8 mouse cellular contexts compared by ENCODE assay signal in genomic region chr8:105990856-105991387, GRCm38 (mm10). TPM values are rescaled to one million over a fixed set of nuclear protein-coding genes. Genes with fewer than 3 reads are reported as not detected.
DNase-seq lines count a peak whose midpoint lies in the region; ATAC-seq and TF ChIP-seq lines count a peak whose summit lies in the region.

Dus2 (plus strand) TSS chr8:105991337.

- peak; percentile 73 for DNase-seq in G1E (ENCODE audit: low spot score)
- peak; percentile 81 for DNase-seq in cerebellum, adult 11 months
- peak; percentile 84 to 85 for DNase-seq in heart, postnatal 36 days
- peak; percentile 44 to 73 for DNase-seq in layer of hippocampus, adult 18-20 months (ENCODE audit: low spot score in 2 of 2)
- DNase-seq in ovary, adult 18-20 months (ENCODE audit: low spot score) = peak; percentile 58
- DNase-seq in thymus, postnatal 0 days (ENCODE audit: low spot score) = peak; percentile 86

- no peak within 1 kb of the TSS for H3K9ac ChIP-seq in forebrain, embryonic 15.5 days (replicated peaks)
- no peak within 1 kb of the TSS; the same call in 1 of the 2 replicates for H3K9ac ChIP-seq in lung, embryonic 15.5 days

- no peaks in the 10 kb centered on the region for H3K36me3 ChIP-seq in G1E (replicated peaks)
- H3K36me3 ChIP-seq in forebrain, embryonic 15.5 days = no peaks in the 10 kb centered on the region
- H3K36me3 ChIP-seq in lung, embryonic 15.5 days = no peaks in the 10 kb centered on the region

- intact Hi-C loops in heart, postnatal 36 days (cut with DNase I) = loop anchor here (1.0 to 2.0 kb wide), 3 partner anchors 31 to 124 kb away; no protein-coding TSS in a partner anchor

- peaks cover 15% of the 10 kb centered on the region for H3K4me1 ChIP-seq in G1E (ENCODE audit: insufficient read depth, low read depth, low read length)
- H3K4me1 ChIP-seq in forebrain, embryonic 15.5 days = 0 out of 2 replicates have a peak, but pooled peaks cover 3% of the 10 kb centered on the region
- H3K4me1 ChIP-seq in lung, embryonic 15.5 days = peaks cover 14% of the 10 kb centered on the region

- H3K27ac ChIP-seq in forebrain, embryonic 15.5 days (replicated peaks) = no peak within 1 kb of the TSS
- 0 out of 2 replicates have a peak within 1 kb of the TSS, but pooled peaks have one; percentile 2 for H3K27ac ChIP-seq in lung, embryonic 15.5 days

- WGBS in forebrain, embryonic 15.5 days = 8% methylated on average over 15 of the region's 15 CpGs
- 9% methylated on average over 15 of the region's 15 CpGs for WGBS in lung, embryonic 15.5 days

- H3K9me3 ChIP-seq in G1E (replicated peaks) = no peaks in the 10 kb centered on the region
- H3K9me3 ChIP-seq in forebrain, embryonic 15.5 days = no peaks in the 10 kb centered on the region
- no peaks in the 10 kb centered on the region for H3K9me3 ChIP-seq in lung, embryonic 15.5 days

- peak; percentile 40; the same call in 1 of the 2 replicates for ATAC-seq in G1E (ENCODE audit: extremely low read depth, insufficient number of reproducible peaks, low FRiP score, poor library complexity, severe bottlenecking)
- peak; percentile 48; the same call in 1 of the 2 replicates for ATAC-seq in forebrain, embryonic 15.5 days (replicated peaks)
- peak; percentile 65 for ATAC-seq in lung, embryonic 15.5 days (ENCODE audit: borderline replicate concordance, extremely low read depth, low FRiP score, low TSS enrichment)

- H3K27me3 ChIP-seq in G1E (ENCODE audit: insufficient read depth, low read length) = peaks cover 34% of the 10 kb centered on the region
- no peaks in the 10 kb centered on the region for H3K27me3 ChIP-seq in forebrain, embryonic 15.5 days
- H3K27me3 ChIP-seq in lung, embryonic 15.5 days = no peaks in the 10 kb centered on the region; the same call in 1 of the 2 replicates

- no peak within 1 kb of the TSS for H3K4me3 ChIP-seq in G1E (ENCODE audit: low read depth, low read length)
- H3K4me3 ChIP-seq in forebrain, embryonic 15.5 days = no peak within 1 kb of the TSS
- 0 out of 2 replicates have a peak within 1 kb of the TSS, but pooled peaks have one; percentile 2 for H3K4me3 ChIP-seq in lung, embryonic 15.5 days

- peak; percentile 81 for TF ChIP-seq CTCF in G1E (IDR thresholded peaks at IDR 0.05; ENCODE audit: low read depth, low read length)

- no peak within 1 kb of the TSS; the same call in 1 of the 2 replicates for H3K4me2 ChIP-seq in forebrain, embryonic 15.5 days (replicated peaks)
- peak within 1 kb of the TSS; percentile 44 for H3K4me2 ChIP-seq in lung, embryonic 15.5 days

RNA-seq across cellular contexts. Expression of gene Dus2, which starts in this region (rescaled TPM):
- total RNA-seq in G1E (2014; fragmentation: Nextera tagmentation) = 20.9 and 21.7 TPM in 2 replicates
- total RNA-seq in G1E (2017) = 14.2 and 18.3 TPM in 2 replicates
- polyA plus RNA-seq in G1E (2012) = 3.6 and 3.9 TPM in 2 replicates
- polyA plus RNA-seq in forebrain, embryonic 15.5 days (2015; fragmentation: Nextera tagmentation; extraction: Ambion mirVana) = 24.1 and 26.3 TPM in 2 replicates
- 1 to 10 TPM; 7.4 to 7.6 TPM for total RNA-seq in heart, postnatal 36 days (2021)
- total RNA-seq in layer of hippocampus, adult 18-20 months (2021) = 10 to 100 TPM; 15.6 to 16.2 TPM
- polyA plus RNA-seq in lung, embryonic 15.5 days (2015; fragmentation: Nextera tagmentation; extraction: Ambion mirVana) = 19.9 and 20.9 TPM in 2 replicates
- polyA plus RNA-seq in thymus, postnatal 0 days (2015; fragmentation: Nextera tagmentation; extraction: Ambion mirVana) = 25.6 TPM in 2 replicates
